Mouse (Mus musculus) urinary bladder, postnatal 10 days (tissue): ENCODE data around the gene Fkbp4.
"Not testable (repeated sequence)": the region's sequence is repeated elsewhere in the genome, so short reads cannot be mapped to it uniquely, and the experiment has no call there.

ENCODE experiments used
- DNase-seq: peaks from one replicate; pipeline ENCODE4 v3.0.0; 2022; ENCODE audit warnings: low spot score

Gene Fkbp4

DNA sequence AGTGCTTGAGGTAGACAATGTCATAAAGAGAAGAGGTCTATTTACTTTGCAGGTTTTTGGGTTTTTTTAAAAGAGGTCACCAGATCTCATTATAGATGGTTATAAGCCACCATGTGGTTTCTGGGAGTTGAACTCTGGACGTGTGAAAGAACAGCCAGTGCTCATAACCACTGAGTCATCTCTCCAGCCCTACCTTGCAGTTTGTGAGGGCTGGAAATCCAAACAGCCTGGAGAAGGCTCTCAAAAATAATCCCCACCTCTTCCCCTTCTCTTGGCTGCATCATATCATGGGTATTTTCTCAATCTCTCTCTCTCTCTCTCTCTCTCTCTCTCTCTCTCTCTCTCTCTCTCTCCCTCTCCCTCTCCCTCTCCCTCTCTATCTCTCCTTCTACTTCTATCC is 47.8 kb downstream of the Fkbp4 start:
- DNase-seq: no peak

DNA sequence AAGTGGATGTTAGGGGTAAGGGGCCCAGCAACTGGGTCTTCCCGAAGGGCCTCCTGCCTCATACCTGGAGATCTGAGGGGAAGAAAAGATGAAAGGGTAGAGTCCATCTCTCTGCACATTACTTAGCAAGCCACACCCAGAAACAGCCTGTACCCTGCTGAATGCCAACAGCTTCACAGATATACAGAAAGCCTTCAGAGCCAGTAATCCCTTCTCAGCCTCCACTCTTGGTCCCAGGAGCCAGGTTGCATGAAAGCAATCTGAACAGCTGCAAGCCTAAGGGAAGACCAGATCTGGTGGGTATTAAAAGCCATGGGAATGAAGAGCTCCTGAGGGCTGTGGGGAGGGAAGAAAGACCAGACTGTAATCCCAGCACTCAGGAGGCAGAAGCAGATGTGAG is 49.3 kb downstream of the Fkbp4 start:
- no peak for DNase-seq

DNA sequence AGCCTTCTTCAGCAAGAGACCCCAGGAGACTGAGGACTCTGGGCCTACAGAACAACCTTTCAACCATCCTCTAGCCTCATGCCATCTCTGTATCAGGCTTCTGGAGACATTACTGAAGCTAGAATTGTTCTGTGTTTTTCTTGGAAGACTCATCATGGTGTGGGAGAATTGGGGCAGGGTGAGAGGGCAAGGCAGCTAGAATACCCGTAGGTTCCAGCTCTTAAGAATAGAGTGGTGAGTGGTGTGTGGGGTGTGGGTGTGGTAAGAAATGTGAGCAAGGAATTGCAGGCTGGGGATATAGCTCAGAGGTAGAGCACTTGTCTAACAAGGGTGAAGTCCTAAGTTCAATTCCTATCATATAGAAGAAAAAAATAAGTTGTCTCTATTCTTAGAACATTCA is 53.5 kb downstream of the Fkbp4 start:
- DNase-seq: no peak

DNA sequence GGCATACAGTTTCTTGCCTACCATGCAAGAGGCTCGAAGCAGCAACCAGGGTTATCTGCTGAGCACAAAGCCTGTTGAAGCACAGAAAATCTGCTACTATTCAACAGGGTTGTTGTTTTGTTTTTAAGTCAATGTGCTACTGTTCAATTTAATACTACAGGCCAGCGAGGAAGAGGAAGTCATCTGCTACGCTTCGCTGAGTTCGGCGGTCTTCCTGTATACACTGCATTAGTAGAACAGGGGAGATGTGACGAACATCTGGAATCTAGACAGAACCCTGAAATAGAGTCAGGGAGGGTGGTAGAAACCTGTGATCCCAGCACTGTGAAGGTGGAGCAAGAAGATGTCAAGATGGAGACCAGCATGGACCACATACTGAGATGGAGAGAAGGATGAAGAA is 54.7 kb downstream of the Fkbp4 start:
- no peak for DNase-seq

DNA sequence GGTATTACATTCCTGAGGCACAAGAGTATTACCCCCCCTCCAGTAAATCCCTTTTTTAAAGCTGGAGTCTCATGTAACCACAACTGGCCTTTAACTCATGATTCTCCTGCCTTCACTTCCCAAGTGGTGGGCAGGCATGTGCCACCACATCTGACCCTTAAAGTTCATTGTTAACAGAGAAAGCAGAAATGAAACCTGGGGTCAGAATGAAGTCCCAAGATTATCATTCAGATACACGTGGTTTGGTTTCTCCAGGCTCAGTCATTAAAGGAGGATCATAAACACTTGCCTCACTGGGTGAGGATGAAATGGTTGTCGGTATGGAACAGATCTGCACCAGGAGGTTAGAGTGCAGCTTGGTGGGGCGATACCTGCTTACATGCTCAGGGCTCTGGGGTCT is 57.2 kb downstream of the Fkbp4 start:
- no peak for DNase-seq

DNA sequence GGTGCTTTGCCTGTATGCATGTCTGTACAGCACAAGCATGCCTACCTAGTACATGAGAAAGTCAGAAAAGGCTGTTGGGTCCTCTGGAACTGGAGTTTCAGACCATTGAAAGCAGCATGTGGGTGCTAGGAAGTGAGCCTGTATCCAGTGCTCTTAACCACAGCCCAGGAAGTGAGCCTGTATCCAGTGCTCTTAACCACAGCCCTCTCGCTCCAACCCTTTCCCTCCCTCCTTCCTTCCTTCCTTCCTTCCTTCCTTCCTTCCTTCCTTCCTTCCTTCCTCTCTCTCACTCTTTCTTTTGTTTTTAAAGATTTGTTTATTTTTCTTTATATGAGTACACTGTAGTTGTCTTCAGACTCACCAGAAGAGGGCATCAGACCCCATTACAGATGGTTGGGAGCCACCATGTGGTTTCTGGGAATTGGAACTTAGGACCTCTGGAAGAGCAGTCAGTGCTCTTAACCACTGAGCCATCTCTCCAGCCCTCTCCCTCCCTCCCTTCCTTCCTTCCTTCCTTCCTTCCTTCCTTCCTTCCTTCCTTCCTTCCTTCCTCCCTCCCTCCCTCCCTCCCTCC is 57.8 kb downstream of the Fkbp4 start:
- not testable (repeated sequence) for DNase-seq
